Mouse (Mus musculus) left cerebral cortex, postnatal 10 days (tissue): ENCODE data around the gene Eif4e2. TPM values are rescaled to one million over a fixed set of nuclear protein-coding genes. Genes with fewer than 3 reads are reported as not detected.

Source experiments
- DNase-seq, 2 experiments: peaks; one replicate each; pipeline ENCODE4 v3.0.0; 2021 to 2022; ENCODE audit warnings: low spot score in 2 of 2, mixed read lengths in 1 of 2; ENCODE audit errors: extremely low spot score in 1 of 2
- intact Hi-C: fragments of 180-260 bp; cut with DNase I; formaldehyde crosslinking; loops from one replicate; pipeline ENCODE4 v1.15.1; 2025
- total RNA-seq, 2 experiments: library from RNA; stranded (reverse); gene quantifications; 2 replicates each; pipeline ENCODE4 v1.2.3; 2021

Eif4e2 gene
- total RNA-seq, 2 experiments from 2014 or later = 83.2 to 84.2 TPM

DNA sequence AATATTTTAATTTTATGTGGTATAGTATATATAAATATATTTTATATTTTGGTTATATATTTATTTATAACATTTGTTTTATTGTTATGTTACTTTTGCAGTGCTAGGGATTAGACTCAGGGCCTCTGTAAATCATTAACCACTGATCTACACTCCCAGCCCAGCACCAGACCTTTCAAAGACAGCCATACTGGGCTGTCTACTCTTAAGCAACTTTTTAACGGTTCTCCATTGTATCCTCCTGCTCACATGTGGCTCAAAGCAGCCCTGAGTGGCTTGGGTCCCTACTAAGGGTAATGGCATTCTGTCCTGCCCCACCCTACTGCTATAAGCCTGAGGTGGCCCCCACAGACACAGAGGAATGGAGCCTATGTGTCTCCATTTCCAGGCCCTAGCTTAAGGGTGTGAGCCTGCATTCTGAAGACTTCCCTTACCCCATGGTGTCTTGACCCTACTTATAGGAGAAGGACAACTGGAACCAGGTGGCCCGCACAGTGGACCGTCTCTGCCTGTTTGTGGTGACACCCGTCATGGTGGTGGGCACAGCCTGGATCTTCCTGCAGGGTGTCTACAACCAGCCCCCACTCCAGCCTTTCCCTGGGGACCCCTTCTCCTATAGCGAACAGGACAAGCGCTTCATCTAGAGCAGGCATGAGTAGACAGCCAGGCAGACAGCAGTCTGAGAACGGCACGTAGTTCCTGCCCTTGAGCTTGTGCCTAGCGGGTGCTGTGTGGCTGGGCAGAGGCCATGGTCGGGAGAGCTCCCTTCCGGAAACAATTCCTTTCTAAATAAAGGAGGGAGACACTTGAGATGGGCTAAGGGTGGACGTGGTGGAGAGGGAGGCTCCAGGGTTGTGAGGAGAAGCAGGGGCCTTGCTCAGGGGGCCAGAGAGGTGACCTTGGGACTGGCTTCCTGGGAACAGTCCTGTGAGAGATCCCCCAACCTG lies 15.3 kb upstream of the Eif4e2 start:
- intact Hi-C loops = no loop called here
- no peak for DNase-seq

DNA sequence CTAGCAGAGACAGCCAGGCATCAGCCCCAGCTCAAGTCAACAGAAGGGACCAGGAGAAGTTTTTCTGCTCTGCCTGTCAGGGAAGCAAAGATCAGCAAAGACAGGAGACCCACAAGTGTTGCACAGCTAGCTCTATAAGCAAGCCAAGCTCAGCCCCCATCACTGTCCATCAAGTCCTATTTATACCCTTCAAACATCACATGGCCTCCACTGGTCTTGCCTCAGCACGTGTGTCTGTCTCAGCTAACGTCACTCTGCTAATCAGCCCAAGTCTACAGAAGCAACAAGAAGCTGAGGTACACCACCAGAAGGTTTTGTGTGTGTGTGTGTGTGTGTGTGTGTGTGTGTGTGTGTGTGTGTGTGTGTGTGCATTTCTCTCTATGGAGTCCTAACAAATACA lies 12.9 kb upstream of the Eif4e2 start:
- intact Hi-C loops = no loop called here
- DNase-seq = no peak

DNA sequence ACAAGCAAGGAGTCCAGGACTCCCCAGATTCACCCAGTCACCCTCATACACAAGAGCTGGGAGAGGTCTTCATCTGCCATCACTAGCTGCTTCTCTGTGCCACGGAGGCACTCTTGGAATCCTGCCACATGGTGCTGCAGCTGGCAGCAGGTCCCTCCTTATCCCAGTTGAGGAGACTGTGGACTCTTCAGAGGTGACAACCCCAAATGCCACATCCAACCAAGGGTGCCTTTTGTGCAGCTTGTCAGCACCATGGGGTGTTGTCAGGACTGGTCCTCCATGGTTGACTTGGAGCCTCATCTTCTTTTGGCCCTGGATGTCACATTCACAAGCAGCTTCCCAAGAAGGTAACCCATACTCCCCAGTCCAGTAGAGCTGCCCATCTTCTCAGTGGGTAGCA lies 11.9 kb upstream of the Eif4e2 start:
- DNase-seq = no peak
- intact Hi-C loops = no loop called here

DNA sequence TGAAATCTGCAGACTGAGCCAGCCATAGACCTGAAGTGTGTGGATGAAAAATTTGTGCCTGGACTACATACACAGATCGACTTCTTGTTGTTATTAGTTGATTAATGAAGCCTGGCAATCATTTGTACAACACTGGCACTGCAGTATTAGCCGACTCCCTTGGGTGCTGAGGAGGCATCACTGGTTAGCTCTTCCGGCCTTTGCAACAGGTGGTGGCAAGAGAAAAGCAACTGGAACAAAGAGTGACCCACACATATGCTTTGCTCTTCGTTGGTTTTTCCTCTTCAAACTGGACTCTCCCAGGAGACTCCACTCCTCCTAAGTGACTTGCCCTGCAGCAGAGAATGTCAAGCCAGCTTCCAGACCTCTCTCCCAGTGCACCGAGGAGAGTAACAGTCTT lies 9.9 kb upstream of the Eif4e2 start:
- intact Hi-C loops = no loop called here
- DNase-seq = no peak

DNA sequence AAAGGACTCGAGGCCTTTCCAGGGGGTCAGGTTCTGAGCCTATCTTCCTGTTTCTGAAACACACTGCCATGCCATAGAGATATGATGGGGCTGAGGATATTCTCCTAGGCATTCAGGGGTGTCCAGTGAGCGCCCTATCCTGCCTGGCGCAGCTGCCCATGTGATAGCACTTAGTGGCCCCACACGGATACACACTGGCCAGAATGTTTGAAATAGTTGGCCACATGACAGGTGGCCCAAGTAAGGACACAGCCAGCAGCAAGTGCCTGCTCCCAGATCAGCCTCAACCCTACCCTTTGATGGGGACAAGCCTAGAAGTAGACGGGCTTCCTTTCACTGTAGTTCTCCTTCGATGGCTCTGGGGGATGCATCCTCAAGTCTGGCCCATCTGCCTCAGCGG lies 9.2 kb upstream of the Eif4e2 start, which contains the start of gene Chrng:
Chrng (plus strand) TSS at position 193 of the 400 bp plus-strand sequence.
- no peak for DNase-seq
- intact Hi-C loops = no loop called here

DNA sequence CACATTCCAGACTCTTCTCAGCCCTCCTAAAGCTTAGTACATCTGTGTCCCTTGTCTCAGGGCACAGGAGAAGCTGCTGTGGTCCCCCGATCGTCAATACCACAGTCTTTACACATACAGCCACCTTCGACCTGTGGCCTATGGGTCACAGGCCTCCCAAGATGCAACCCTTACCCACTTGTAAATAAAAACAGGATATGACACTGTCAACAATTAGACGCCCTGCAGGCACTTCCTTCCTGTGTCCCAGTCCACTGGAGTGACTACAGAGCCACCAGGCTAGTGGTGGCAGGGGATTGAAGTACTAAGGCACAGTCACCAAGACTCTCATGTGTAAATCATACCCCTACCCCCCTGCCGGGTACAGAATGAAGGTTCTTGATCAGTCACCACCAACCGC lies 8.7 kb upstream of the Eif4e2 start:
- intact Hi-C loops = no loop called here
- no peak for DNase-seq

DNA sequence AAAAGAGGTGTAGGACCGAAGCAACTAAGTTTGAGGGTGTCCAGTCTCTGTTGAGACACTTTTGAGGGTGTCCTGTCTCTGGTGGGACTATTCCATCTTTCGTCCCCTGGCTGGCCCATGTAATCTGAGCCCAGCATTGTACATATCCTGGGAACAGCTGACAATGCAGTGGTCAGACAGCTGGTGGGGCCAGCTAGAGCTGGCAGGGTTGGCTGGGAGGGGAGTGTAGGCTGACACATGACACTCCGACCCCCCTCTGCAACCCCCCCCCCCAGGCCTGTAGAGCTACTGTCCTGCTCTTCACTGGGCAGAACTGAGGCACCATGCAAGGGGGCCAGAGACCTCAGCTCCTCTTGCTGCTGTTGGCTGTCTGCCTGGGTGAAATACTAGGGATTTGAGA lies 8.2 kb upstream of the Eif4e2 start:
- intact Hi-C loops = no loop called here
- DNase-seq = no peak

DNA sequence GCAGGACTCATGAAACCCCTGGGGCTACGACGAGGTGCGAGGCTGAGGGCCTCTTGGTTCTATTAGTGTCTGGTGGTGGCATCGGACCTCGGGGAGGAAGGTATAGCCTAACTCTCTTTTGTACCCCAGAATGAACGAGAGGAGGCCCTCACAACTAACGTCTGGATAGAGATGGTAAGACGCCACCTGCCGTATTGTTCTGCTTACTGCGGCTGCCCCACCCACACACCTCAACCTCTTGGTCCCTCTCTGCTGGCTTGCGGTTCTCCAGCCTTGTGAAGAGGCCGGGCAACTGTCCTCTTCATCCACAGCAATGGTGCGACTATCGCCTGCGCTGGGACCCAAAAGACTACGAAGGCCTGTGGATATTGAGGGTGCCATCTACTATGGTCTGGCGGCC lies 7.4 kb upstream of the Eif4e2 start:
- DNase-seq = no peak
- intact Hi-C loops = no loop called here

DNA sequence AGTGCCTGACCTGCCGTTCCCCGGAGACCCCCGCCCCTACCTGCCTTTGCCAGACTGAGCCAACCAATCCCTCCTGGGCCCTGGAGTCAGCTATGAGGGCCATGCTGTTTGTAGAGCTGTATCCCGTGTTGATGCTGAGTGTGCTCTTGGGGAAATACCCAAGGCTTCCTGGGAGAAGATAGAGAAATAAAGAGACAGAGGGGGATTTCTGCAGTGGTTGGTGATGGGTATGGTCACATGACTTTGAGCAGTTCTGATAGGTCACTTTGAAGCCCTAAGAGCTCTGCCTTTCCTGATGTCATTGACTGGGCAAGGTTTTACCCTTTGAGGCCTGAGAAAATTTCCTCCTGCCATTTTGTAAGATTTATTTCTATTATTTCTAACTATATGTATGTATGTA lies 2.3 kb upstream of the Eif4e2 start:
- DNase-seq = no peak
- intact Hi-C loops = no loop called here

DNA sequence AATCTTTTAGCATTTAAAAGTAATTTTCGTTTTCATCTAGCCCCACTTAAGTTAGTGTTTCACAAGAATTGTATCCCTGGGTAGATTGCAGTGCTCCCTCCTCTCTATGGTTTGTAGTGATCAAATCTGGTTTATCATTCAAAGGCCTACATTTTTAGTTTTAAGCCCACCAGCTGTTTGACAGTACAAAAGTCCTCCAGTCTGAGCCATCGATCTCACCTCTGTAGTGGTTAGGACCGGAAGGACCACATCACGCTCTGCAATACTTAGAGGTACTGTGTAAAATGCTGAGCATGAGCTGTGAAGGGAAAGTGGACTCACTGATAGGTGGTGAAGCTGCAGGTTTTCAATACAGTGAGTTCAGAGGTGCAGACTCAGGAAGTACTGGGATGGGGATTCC lies 1.0 kb downstream of the Eif4e2 start:
- intact Hi-C loops = no loop called here

DNA sequence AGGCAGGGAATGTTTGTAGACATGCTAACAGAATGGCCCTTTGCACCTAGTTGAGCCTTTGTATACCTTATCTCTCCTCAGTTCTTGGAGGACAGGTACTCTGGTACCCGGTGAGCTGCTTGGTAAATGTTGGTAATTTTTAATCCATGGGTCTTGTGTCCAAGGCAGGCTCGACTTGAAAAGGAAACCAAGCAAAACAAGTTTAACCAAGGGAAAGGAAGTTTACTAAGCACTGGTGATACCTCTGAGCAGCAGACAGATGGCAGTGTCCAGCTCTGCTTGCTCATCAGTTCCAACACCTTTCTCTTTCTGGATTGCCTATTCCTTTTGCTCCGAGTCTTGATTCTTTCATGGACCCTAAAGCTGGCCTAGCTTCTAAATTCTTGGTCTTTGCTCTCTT lies 4.2 kb downstream of the Eif4e2 start:
- DNase-seq = no peak
- intact Hi-C loops = no loop called here

More for the DNA sequence above, 1.0 kb downstream of the Eif4e2 start:
- no peak for DNase-seq

DNA sequence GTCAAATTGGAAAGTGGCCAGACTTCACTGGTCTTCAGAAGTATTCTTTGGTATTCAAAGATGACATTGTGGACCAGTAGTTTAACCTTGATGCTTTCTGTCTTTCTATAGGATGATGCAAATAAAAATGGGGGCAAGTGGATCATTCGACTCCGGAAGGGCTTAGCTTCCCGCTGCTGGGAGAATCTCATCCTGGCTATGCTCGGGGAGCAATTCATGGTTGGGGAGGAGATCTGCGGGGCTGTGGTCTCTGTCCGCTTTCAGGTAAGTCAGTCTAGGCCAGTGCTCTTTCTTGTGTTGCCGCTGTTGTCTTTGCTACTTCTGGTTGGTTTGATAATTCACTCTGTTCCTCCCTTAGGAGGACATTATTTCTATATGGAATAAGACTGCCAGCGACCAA lies 12.0 kb downstream of the Eif4e2 start:
- intact Hi-C loops = loop anchor here (10.0 kb wide), 1 partner anchor 549 kb away; no protein-coding TSS in a partner anchor
- no peak for DNase-seq

DNA sequence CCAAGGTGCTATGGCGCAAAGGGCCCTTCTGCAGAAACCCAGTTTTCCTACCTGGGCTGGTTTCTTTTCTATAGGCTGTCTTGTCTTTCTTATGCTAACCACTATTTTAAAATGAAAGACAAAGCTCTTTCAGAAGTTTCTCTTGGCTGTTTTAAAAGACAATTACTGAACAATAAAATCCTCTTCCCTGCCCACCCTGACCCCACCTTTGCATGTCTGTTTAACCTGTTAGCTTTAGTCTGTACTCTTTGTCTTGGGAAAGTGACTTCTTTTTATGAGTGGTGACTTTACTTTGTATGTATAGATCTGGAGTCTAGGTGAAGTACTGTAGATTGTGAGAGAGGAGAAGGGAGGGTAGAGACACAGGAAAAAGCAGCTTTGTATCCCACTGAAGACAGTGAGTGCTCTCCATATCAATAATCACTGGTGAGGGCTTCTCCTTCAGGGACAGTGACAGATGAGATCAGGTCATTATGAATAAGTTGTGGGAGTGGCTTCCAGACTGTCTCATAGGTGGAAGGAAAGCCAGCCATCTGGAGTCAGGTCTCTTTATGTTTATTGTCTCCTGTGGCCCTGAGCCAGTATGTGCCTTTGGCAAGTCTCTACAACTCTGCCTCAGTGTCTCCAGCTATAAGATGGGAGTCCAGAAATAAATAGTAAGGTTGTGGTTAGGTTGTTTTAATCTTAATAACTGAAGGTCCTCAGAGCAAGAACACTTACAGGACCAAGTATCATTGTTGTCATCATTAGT lies 12.9 kb downstream of the Eif4e2 start:
- no peak for DNase-seq
- intact Hi-C loops = loop anchor here (10.0 kb wide), 1 partner anchor 548 kb away; no protein-coding TSS in a partner anchor

DNA sequence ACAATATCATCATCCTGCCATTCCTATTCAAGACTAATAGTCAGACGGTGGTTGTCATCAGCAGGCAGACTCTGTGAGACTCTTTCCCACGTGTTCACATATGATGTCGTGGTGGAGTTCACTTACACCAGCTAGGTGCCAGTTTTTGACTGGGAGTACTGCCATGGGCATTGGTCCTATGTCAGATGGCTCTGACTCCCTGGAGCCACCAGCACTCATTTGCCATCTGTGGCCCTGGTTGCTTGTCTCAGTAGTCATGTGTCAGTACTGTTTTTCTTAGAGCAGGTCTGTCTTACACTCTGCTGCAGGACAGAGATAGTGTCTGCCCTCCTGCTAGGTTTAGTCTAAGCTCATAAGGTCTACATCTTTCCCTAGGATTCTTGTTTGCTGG lies 13.4 kb downstream of the Eif4e2 start:
- intact Hi-C loops = loop anchor here (10.0 kb wide), 1 partner anchor 548 kb away; no protein-coding TSS in a partner anchor
- DNase-seq = no peak

DNA sequence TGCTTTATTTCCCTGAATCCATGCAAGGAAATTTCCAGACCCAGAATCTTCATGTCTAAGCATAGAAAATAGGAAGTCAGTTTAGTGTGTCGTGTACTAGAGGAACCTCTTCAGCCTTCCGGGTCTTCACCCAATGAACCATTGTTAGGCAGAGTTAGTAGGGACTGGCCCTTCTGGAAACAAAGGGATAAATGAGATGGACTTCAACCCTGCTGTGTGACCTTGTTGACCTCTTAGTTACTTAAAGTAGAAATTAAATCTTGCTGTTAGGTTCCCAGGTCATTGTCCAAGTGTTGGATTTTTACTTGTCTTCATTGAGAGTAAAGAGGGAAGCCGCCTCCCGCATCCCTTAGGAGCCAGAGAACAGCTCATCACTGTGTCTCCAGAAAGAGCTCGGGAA lies 16.9 kb downstream of the Eif4e2 start:
- intact Hi-C loops = no loop called here
- no peak for DNase-seq

DNA sequence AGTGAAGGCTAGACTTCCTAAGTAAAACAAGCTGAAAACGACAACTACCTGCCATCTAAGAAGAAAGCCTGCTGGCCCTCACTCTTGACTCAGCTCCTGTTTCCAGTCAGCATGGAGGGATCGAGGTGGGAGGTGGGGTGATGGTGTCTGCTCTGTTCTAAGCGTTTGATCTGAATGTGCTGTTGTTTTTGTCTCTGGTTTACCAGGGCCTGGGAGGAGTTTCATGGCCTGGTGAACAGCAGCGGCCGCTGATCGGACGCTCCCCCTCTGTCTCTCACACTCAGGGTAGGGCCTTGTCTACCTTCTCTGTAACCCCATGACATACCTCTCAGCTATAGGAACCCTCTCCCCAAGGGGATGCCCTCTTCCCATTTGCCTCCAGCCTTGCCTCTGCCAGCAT lies 18.5 kb downstream of the Eif4e2 start:
- intact Hi-C loops = no loop called here

DNA sequence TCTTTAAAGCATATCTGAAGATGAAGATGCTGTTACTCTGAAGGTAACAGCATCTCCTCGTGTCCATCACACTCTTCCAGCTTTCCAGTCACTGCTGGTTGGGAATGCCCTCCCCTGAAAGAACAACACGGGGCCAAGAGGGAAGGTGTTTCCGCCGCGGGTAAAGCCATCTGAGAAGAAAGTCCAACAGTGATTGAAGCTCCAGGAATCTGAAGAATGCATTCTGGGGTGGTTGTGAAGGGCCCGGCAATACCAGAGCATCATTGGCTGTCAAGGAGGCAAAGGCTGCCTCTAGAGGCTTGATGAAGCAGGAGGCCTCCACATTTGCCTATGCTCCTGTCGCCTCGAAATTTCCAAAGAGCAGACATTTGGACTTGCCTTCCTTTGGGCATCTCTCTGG lies 25.3 kb downstream of the Eif4e2 start:
- intact Hi-C loops = no loop called here
- no peak for DNase-seq

More for the DNA sequence above, 18.5 kb downstream of the Eif4e2 start:
- no peak for DNase-seq

DNA sequence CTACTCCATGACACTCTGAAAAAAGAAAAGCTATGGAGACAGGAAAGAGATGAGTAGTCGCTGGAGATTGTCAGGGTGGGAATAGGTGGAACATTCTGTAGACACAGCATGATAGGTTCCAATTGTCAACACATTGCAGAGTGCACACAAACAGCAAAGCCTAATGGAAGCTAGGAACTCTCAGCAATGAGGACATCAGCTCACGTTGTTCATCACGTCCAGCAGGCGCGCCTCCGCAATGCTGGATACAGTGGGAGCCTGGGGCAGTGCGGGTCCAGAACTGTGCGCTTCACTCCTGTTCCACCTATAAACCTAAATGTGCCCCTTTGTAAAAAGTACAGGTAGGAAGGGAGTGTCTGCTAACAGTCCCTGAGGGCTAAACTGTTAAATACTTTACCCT lies 29.3 kb downstream of the Eif4e2 start:
- intact Hi-C loops = loop anchor here (10.0 kb wide), 1 partner anchor 172 kb away; no protein-coding TSS in a partner anchor
- DNase-seq = no peak

DNA sequence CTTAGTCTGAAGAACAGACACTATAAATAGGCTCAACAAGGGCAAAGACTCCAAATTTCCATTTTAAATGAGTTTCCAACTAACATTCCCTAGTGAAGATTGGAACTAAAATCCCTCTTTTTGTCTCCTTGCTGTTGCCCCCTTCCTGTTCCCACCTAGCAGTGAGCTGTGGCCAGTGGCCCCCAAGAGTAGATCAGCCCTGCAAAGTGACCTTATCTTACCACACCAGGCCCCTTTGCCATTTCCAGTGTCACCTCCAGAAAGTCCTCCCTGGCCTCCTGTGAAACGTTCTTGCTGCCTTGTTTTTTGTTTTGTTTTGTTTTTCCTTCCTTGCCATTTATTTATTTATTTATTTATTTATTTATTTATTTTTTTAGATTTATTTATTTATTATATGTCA lies 31.7 kb downstream of the Eif4e2 start:
- intact Hi-C loops = loop anchor here (10.0 kb wide), 1 partner anchor 169 kb away; no protein-coding TSS in a partner anchor
- DNase-seq = no peak
